Mouse (Mus musculus) heart, embryonic 10.5 days (tissue): Measurements from ENCODE around the gene Slc39a11. TPM values are rescaled to one million over a fixed set of nuclear protein-coding genes. Genes with fewer than 3 reads are reported as not detected.

Source experiments
- DNase-seq: peaks from one replicate; pipeline ENCODE4 v3.0.0-alpha.2; 2017; ENCODE audit warnings: low spot score
- H3K27ac ChIP-seq: fragments of 300-500 bp; sonication (generic); 2 replicates; pipeline ENCODE4 v1.5.1; 2016; ENCODE audit warnings: mild to moderate bottlenecking
- H3K27me3 ChIP-seq: fragments of 300-500 bp; sonication (generic); 2 replicates; pipeline ENCODE4 v1.6.1; 2016; ENCODE audit warnings: mild to moderate bottlenecking; ENCODE audit not compliant: poor library complexity, insufficient read depth, severe bottlenecking
- H3K36me3 ChIP-seq: fragments of 300-500 bp; sonication (generic); 2 replicates; pipeline ENCODE4 v1.6.1; 2016; ENCODE audit warnings: mild to moderate bottlenecking, moderate library complexity
- H3K4me1 ChIP-seq: fragments of 300-500 bp; sonication (generic); 2 replicates; pipeline ENCODE4 v1.6.1; 2016; ENCODE audit warnings: mild to moderate bottlenecking
- H3K4me3 ChIP-seq: fragments of 300-500 bp; sonication (generic); 2 replicates; pipeline ENCODE4 v1.5.1; 2016; ENCODE audit warnings: mild to moderate bottlenecking, moderate library complexity
- H3K9me3 ChIP-seq: fragments of 300-500 bp; sonication (generic); 2 replicates; pipeline ENCODE4 v1.6.1; 2016; ENCODE audit warnings: mild to moderate bottlenecking, moderate library complexity
- WGBS: fragments of 180-500 bp; shearing (Covaris S2); methylation state at CpG from one replicate; pipeline ENCODE4 v1.1.7; 2016; 5-methylcytosine and 5-hydroxymethylcytosine counted together
- polyA plus RNA-seq: library from polyadenylated mRNA; unstranded; fragments of >200 nt; fragmentation: Nextera tagmentation; extraction: Ambion mirVana; gene quantifications from 2 replicates; pipeline ENCODE4 v1.2.1, GENCODE M21; 2016

Slc39a11 gene
- polyA plus RNA-seq, 1 experiment from 2014 or later: 23.0 TPM

GRCm38 (mm10) chr11:113409121-113409520, 240.8 kb downstream of the Slc39a11 start:
- WGBS: 86% methylated on average over 9 of the region's 9 CpGs
- no peak overlapping the region for H3K27ac ChIP-seq

DNA sequence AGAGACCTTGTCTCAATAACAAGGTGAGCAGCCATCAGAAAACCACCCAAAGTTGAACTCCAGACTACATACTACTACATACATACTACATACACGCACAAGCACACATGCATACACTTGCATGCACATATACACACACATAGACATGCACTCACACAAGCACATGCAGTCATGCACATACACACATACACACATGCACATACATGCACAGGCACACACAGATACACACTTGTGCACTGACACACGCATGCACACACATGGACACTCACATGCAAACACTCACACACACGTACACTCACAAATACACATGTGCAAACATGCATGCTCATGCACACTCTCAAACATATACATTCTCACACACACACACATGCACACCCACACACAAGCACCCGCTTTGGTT, 242.4 kb downstream of the Slc39a11 start:
- Histone ChIP-seq H3K27ac (no peak overlapping the region), H3K36me3 (no peaks in the 10 kb centered on the region), H3K4me3 (no peak overlapping the region), H3K27me3 (no peaks in the 10 kb centered on the region), H3K4me1 (no peaks in the 10 kb centered on the region), H3K9me3 (no peaks in the 10 kb centered on the region)
- DNase-seq: no peak
- WGBS: 90% methylated on average over 4 of the region's 4 CpGs

More at GRCm38 (mm10) chr11:113409121-113409520, 240.8 kb downstream of the Slc39a11 start:
- Histone ChIP-seq H3K4me3 (no peak overlapping the region), H3K27me3 (no peaks in the 10 kb centered on the region), H3K9me3 (no peaks in the 10 kb centered on the region), H3K36me3 (no peaks in the 10 kb centered on the region), H3K4me1 (no peaks in the 10 kb centered on the region)
- no peak for DNase-seq

GRCm38 (mm10) chr11:113400868-113401267, 249.0 kb downstream of the Slc39a11 start:
- Histone ChIP-seq H3K27ac (no peak overlapping the region), H3K27me3 (no peaks in the 10 kb centered on the region), H3K4me1 (no peaks in the 10 kb centered on the region), H3K4me3 (no peak overlapping the region), H3K36me3 (peaks cover 4% of the 10 kb centered on the region; the same call in 1 of the 2 replicates), H3K9me3 (0 out of 2 replicates have a peak, but pooled peaks cover 2% of the 10 kb centered on the region)
- 91% methylated on average over 4 of the region's 4 CpGs for WGBS
- DNase-seq: no peak

DNA sequence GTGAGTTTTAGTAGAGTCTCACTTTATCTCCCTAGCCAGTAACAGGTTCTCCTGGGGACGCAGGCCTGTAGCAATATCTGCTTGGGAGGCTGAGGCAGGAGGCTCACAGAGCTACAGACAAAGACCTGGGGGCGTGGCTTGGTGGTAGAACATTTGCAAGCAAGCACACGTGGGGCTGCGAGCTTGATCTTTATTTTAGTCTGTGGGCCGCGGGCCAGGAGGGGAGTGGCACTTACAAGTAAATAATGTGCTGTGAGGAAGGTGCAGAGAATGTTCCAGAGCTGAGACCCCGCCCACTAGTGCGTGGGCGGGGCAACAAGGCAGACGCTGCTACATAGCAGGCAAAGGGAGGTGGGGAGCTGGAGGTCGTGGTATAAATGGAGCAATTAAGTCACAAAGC, 250.3 kb downstream of the Slc39a11 start:
- H3K36me3 ChIP-seq: peaks cover 4% of the 10 kb centered on the region; the same call in 1 of the 2 replicates
- no peaks in the 10 kb centered on the region for H3K27me3 ChIP-seq
- no peak for DNase-seq
- H3K9me3 ChIP-seq: 0 out of 2 replicates have a peak, but pooled peaks cover 2% of the 10 kb centered on the region
- WGBS: 82% methylated on average over 11 of the region's 11 CpGs
- H3K27ac ChIP-seq: no peak overlapping the region
- H3K4me1 ChIP-seq: no peaks in the 10 kb centered on the region
- no peak overlapping the region for H3K4me3 ChIP-seq

DNA sequence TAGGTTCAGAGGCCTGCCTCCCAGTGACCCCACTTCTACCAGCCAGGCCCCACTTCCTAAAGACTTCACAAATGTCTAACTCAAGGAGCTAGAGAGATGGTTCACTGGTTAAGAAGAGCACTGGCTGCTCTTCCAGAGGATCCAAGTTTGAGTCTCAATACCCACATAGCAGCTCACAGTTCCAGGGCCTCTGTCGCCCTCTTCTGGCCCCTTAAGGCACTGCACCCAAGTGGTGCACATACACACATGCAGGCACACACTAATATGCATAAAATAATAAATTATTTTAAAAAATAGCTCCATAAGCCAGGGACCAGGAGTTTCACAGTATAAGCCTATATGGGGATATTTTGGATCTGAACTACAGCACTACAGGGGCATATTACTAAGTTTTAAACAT, 252.5 kb downstream of the Slc39a11 start:
- 50% methylated on average over 1 of the region's 1 CpGs for WGBS
- Histone ChIP-seq H3K27ac (no peak overlapping the region), H3K4me3 (no peak overlapping the region), H3K4me1 (0 out of 2 replicates have a peak, but pooled peaks cover 6% of the 10 kb centered on the region), H3K27me3 (no peaks in the 10 kb centered on the region), H3K9me3 (0 out of 2 replicates have a peak, but pooled peaks cover 2% of the 10 kb centered on the region), H3K36me3 (peaks cover 4% of the 10 kb centered on the region; the same call in 1 of the 2 replicates)
- DNase-seq: no peak

DNA sequence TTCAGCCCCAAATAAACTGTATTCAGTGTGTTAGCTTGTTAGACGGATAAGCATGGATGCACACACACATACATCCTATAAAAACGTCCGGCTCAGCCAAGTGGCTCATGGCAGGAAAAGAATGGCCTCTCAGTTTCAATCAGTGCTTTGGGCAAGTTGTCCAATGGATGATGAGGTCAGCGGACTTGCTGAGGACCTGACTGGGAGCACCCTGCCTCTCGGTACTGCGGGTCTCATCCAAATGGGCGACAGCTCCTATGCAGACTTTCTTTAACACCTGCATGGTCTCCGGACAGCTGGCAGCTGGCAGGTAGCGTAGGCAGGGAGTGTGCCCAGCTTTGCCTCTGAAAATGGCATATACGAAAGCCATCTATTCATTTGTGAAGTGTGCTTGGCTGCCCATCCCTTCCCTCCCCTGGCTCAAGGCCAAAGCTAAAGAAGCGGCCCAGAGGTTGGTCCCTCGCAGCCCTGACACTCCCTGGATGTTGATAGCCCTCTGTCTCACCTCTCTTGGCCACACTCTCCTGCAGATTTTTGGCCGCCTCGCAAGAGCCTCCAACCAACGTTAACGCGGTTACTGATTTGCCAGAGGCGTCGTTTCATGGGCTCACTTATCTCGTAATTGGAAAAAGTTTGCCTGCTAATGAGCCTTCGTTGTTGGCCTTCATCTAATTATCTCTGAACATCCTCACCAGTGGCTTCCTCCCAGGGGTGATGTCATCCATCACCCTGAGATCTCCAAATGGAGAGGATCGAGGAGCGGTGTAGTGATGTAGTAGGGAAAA, 256.3 kb downstream of the Slc39a11 start:
- WGBS: 66% methylated on average over 23 of the region's 23 CpGs
- no peak overlapping the region for H3K27ac ChIP-seq
- 0 out of 2 replicates have a peak, but pooled peaks cover 2% of the 10 kb centered on the region for H3K9me3 ChIP-seq
- H3K4me3 ChIP-seq: no peak overlapping the region
- no peaks in the 10 kb centered on the region for H3K27me3 ChIP-seq
- no peak for DNase-seq
- H3K4me1 ChIP-seq: peaks cover 21% of the 10 kb centered on the region
- no peaks in the 10 kb centered on the region; the same call in 1 of the 2 replicates for H3K36me3 ChIP-seq

GRCm38 (mm10) chr11:113391664-113392063, 258.2 kb downstream of the Slc39a11 start:
- Histone ChIP-seq H3K9me3 (no peaks in the 10 kb centered on the region), H3K4me1 (peaks cover 21% of the 10 kb centered on the region), H3K4me3 (no peak overlapping the region), H3K27ac (no peak overlapping the region), H3K36me3 (no peaks in the 10 kb centered on the region), H3K27me3 (no peaks in the 10 kb centered on the region)
- no peak for DNase-seq
- 85% methylated on average over 12 of the region's 12 CpGs for WGBS

- DNase-seq: no peak
- H3K4me3 ChIP-seq: no peak overlapping the region
- H3K36me3 ChIP-seq: no peaks in the 10 kb centered on the region
- 45% methylated on average over 6 of the region's 6 CpGs for WGBS
- no peak overlapping the region for H3K27ac ChIP-seq
- no peaks in the 10 kb centered on the region for H3K9me3 ChIP-seq
- peaks cover 25% of the 10 kb centered on the region for H3K4me1 ChIP-seq
- H3K27me3 ChIP-seq: no peaks in the 10 kb centered on the region
Observed at GRCm38 (mm10) chr11:113389637-113390036, 260.2 kb downstream of the Slc39a11 start.

GRCm38 (mm10) chr11:113382674-113383571, 267.0 kb downstream of the Slc39a11 start:
- H3K4me3 ChIP-seq: no peak overlapping the region
- DNase-seq: no peak
- H3K9me3 ChIP-seq: no peaks in the 10 kb centered on the region
- no peaks in the 10 kb centered on the region for H3K36me3 ChIP-seq
- peaks cover 7% of the 10 kb centered on the region for H3K4me1 ChIP-seq
- no peak overlapping the region; the same call in 1 of the 2 replicates for H3K27ac ChIP-seq
- WGBS: 59% methylated on average over 10 of the region's 10 CpGs
- H3K27me3 ChIP-seq: no peaks in the 10 kb centered on the region

GRCm38 (mm10) chr11:113381550-113381949, 268.3 kb downstream of the Slc39a11 start:
- peaks cover 13% of the 10 kb centered on the region for H3K4me1 ChIP-seq
- no peak overlapping the region for H3K4me3 ChIP-seq
- no peaks in the 10 kb centered on the region for H3K9me3 ChIP-seq
- no peak for DNase-seq
- H3K36me3 ChIP-seq: no peaks in the 10 kb centered on the region
- 78% methylated on average over 8 of the region's 8 CpGs for WGBS
- H3K27me3 ChIP-seq: no peaks in the 10 kb centered on the region
- H3K27ac ChIP-seq: no peak overlapping the region

DNA sequence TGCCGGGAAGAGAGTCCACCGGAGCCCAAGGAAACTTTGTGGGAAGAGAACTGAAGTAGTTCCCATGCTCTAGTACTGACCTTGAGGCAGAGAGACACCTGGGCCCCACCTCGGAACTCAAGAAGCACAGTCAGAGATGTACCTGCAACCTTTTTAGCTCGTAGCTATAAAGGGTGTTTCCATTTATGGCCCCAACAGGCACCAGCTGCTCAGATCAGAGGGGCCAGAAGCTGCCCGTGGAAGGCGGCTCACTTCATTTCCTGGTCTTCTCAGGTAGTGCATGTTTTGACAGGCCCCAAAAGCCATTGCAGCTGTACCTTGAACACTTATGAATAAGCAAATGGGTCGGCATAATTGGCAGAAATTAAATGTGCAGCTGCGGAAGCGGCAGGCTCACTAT, 271.0 kb downstream of the Slc39a11 start:
- no peaks in the 10 kb centered on the region for H3K9me3 ChIP-seq
- peaks cover 9% of the 10 kb centered on the region; the same call in 1 of the 2 replicates for H3K4me1 ChIP-seq
- no peak overlapping the region for H3K4me3 ChIP-seq
- no peaks in the 10 kb centered on the region for H3K36me3 ChIP-seq
- no peaks in the 10 kb centered on the region for H3K27me3 ChIP-seq
- WGBS: 74% methylated on average over 9 of the region's 9 CpGs
- H3K27ac ChIP-seq: no peak overlapping the region; the same call in 1 of the 2 replicates
- DNase-seq: no peak

GRCm38 (mm10) chr11:113376066-113376465, 273.8 kb downstream of the Slc39a11 start:
- Histone ChIP-seq H3K36me3 (no peaks in the 10 kb centered on the region), H3K4me3 (no peak overlapping the region), H3K4me1 (peaks cover 9% of the 10 kb centered on the region; the same call in 1 of the 2 replicates), H3K27me3 (no peaks in the 10 kb centered on the region), H3K27ac (no peak overlapping the region), H3K9me3 (no peaks in the 10 kb centered on the region)
- 86% methylated on average over 9 of the region's 9 CpGs for WGBS
- no peak for DNase-seq

DNA sequence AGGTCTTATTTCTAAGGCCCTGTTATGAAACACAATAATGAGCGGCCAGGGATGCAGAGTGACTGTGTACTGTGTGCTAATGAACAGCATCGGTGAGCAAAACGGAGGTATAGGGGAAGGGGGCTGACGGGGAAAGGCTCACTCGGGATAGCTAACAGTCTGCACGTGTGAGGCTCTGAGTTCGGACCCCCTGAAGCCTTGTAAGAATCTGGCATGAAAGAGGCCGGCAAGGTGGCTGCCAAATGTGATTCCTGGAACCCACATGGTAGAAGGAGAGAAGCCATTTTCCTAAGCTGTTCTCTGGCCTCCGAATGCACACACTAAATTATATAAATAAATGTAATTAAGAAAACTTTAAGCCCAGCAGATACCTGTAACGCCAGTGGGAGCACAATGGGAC, 276.0 kb downstream of the Slc39a11 start:
- Histone ChIP-seq H3K4me3 (no peak overlapping the region), H3K27ac (no peak overlapping the region), H3K9me3 (no peaks in the 10 kb centered on the region), H3K4me1 (peaks cover 8% of the 10 kb centered on the region; the same call in 1 of the 2 replicates), H3K36me3 (no peaks in the 10 kb centered on the region), H3K27me3 (no peaks in the 10 kb centered on the region)
- DNase-seq: no peak
- WGBS: 91% methylated on average over 10 of the region's 10 CpGs
